Mouse (Mus musculus) liver, embryonic 18 days (tissue): ENCODE data around the gene Ercc6l2. TPM values are rescaled to one million over a fixed set of nuclear protein-coding genes. Genes with fewer than 3 reads are reported as not detected.

Experiments used
- polyA plus RNA-seq: library from polyadenylated mRNA; depleted of rRNA; stranded (reverse); fragments of >200 nt; gene quantifications from 2 replicates; pipeline ENCODE4 v1.2.3, GENCODE M21; 2012; rRNA removed

Ercc6l2 gene
- 5.0 and 5.1 TPM in 2 replicates for polyA plus RNA-seq

GRCm38 (mm10) chr13:63814746-63815681, at the start of gene Ercc6l2:
TSS of gene Ercc6l2 (plus strand) at chr13:63815240.

Other genes with a start within 250 kb of the Ercc6l2 start
- 3.5 and 4.2 TPM in 2 replicates for gene Ptch1, start 241.6 kb upstream of the Ercc6l2 start, polyA plus RNA-seq